Mouse (Mus musculus) erythroblast, embryonic 14.5 days (primary cell): ENCODE results near the gene Plcl2.

Source experiments
- GATA1 ChIP-seq: IDR thresholded peaks from 2 replicates; pipeline ENCODE4 v1.6.1; 2012; ENCODE audit warnings: low read length, inconsistent platforms, mixed read lengths
- TAL1 ChIP-seq: IDR thresholded peaks from 3 replicates; pipeline ENCODE4 v1.6.1; 2012; ENCODE audit warnings: low read length, inconsistent platforms, mixed read lengths

DNA sequence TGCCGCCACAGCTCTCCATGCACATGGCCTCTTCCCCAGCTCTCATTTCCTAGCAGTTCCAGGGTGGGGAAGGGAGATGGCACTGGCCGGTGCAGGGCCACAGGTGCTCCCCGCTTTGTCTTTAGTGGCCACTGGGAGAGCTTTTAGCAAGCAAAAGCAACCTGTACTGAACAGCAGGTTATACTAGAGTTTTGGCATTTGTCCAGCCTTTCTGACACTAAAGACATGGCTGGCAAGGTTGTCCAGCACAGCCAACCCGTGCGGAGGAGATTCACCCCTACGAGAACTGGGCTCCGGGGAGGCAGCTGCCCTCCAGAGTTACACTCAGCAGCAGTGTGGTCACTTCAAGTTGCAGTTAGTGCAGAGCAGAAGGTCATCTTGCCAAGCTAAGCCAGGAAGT, 224.2 kb downstream of the Plcl2 start:
- no peak for TF ChIP-seq GATA1
- TF ChIP-seq TAL1, result no peak
